Comparison of ENCODE assay signal across 8 mouse cellular contexts in the genomic region with DNA sequence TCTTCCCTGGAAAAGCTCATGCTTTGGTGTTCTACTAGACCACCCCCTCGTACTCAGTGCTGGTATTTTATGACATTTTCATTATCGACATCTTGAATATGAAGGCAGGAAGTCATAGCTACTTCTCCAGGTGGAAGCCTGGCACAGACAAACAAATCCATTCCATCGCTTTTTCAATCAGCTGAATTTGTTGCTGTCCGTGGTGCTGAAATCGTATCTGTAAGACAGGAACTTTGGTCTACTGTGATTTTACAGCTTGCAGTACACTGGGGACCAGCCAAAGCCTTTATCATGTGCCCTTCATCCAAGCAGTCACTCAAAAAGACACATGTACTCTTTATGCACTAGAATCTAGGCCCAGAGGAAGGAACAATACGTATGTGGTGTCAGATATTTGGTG.
DNase-seq lines count a peak whose midpoint lies in the region.

No protein-coding gene starts in this region.

- intact Hi-C loops in left cerebral cortex, postnatal 4 days (cut with DNase I) = no loop called here

- peak; percentile 11 for DNase-seq in left cerebral cortex, postnatal 4 days
- DNase-seq in left cerebral cortex, adult 18-20 months (ENCODE audit: low spot score in 2 of 2) = no peak
- DNase-seq in ES-CJ7 (ENCODE audit: low read depth, low spot score) = peak; percentile 63
- peak; percentile 18 for DNase-seq in adrenal gland, adult 2 months
- peak; percentile 28 for DNase-seq in kidney, postnatal 14 days
- no peak for DNase-seq in cerebellum, adult 11 months
- DNase-seq in cerebellum, adult 11-12 months = no peak
- no peak for DNase-seq in cerebellum, adult 9-11 months

Comparison
In these comparisons a context has a peak if more than half of its experiments do, and no peak if none do; other contexts are left out.
1. DNase-seq: peak in left cerebral cortex, postnatal 4 days (single experiment), ES-CJ7 (single experiment), adrenal gland, adult 2 months (single experiment) and kidney, postnatal 14 days (single experiment); none in left cerebral cortex, adult 18-20 months (0 of 2), cerebellum, adult 11 months (single experiment), cerebellum, adult 11-12 months (single experiment) and cerebellum, adult 9-11 months (single experiment).